Mouse (Mus musculus) liver, postnatal 0 days (tissue): ENCODE measurements around the gene C1qtnf7. TPM values are rescaled to one million over a fixed set of nuclear protein-coding genes. Genes with fewer than 3 reads are reported as not detected.
A peak's percentile ranks its signal among the peaks of the same experiment; 100 is the strongest.

Experiments used
- ATAC-seq: fragments of 200-750 bp; cut with Nextera tagmentation; 2 replicates; pipeline ENCODE4 v1.8.0; 2017; ENCODE audit warnings: mild to moderate bottlenecking, moderate library complexity
- DNase-seq: peaks from one replicate; pipeline ENCODE4 v3.0.0-alpha.2; 2016
- H3K27ac ChIP-seq: fragments of 300-500 bp; sonication (generic); 2 replicates; pipeline ENCODE4 v1.5.1; 2014; ENCODE audit warnings: antibody characterized with exemption, moderate library complexity, mild to moderate bottlenecking, low read depth
- H3K27me3 ChIP-seq: fragments of 300-500 bp; sonication (generic); 2 replicates; pipeline ENCODE4 v1.6.1; 2014; ENCODE audit warnings: low read length, control low read depth, mixed read lengths; ENCODE audit not compliant: insufficient read depth
- H3K36me3 ChIP-seq: fragments of 300-500 bp; sonication (generic); replicated peaks from 2 replicates; pipeline ENCODE4 v1.6.1; 2014; ENCODE audit warnings: mild to moderate bottlenecking, control low read depth, low read length, moderate library complexity, mixed read lengths; ENCODE audit not compliant: insufficient read depth
- H3K4me1 ChIP-seq: fragments of 300-500 bp; sonication (generic); 2 replicates; pipeline ENCODE4 v1.6.1; 2014; ENCODE audit warnings: antibody characterized with exemption, mild to moderate bottlenecking, control low read depth; ENCODE audit not compliant: insufficient read depth
- H3K4me2 ChIP-seq: fragments of 300-500 bp; sonication (generic); 2 replicates; pipeline ENCODE4 v1.6.1; 2014; ENCODE audit warnings: low read depth, mild to moderate bottlenecking, low read length, moderate library complexity, mixed read lengths
- H3K4me3 ChIP-seq: fragments of 300-500 bp; sonication (generic); 2 replicates; pipeline ENCODE4 v1.5.1; 2014; ENCODE audit warnings: low read depth, low read length
- H3K9ac ChIP-seq: fragments of 300-500 bp; sonication (generic); replicated peaks from 2 replicates; pipeline ENCODE4 v1.6.1; 2014; ENCODE audit warnings: mild to moderate bottlenecking, moderate library complexity
- H3K9me3 ChIP-seq: fragments of 300-500 bp; sonication (generic); 2 replicates; pipeline ENCODE4 v1.6.1; 2016; ENCODE audit warnings: mild to moderate bottlenecking, control low read depth, low read length, mixed read lengths
- CTCF ChIP-seq: sonication (generic); IDR thresholded peaks from 2 replicates; pipeline ENCODE4 v1.5.1; 2016; ENCODE audit warnings: antibody characterized with exemption, low read depth
- EP300 ChIP-seq: IDR thresholded peaks from 2 replicates; pipeline ENCODE4 v1.6.1; 2016; ENCODE audit warnings: antibody characterized with exemption, low read depth, mild to moderate bottlenecking
- WGBS: fragments of 180-500 bp; shearing (Covaris S2); extraction: QIAGEN DNeasy Blood & Tissue Kit; methylation state at CpG from one replicate; pipeline ENCODE4 v1.1.7; 2014; ENCODE audit not compliant: insufficient replicate concordance; 5-methylcytosine and 5-hydroxymethylcytosine counted together
- polyA plus RNA-seq: library from polyadenylated mRNA; unstranded; fragments of >200 nt; fragmentation: Nextera tagmentation; extraction: Ambion mirVana; gene quantifications from 2 replicates; pipeline ENCODE4 v1.2.1, GENCODE M21; 2015

Gene C1qtnf7
- polyA plus RNA-seq, 1 experiment from 2014 or later, result 1.7 TPM

DNA sequence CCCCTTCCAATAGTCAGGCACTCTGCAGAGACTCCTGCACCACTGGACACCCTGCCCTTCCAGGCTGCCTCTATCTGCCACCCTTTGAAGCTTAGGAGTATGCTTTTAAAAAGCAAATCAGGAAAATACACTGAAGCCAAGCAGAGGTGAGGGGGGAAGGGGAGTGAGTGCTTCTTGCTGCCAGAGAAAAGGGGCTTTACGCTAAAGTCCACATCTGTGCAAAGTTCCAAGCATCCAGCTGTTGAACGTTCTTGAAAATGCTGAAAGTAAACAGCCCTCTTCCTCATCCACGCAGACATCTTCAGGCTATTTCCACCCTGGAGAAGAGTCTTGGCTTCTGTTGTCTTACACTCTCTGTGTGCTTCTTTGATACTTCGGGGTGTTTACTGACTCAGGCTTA lies 34.6 kb downstream of the C1qtnf7 start:
- no peaks in the 10 kb centered on the region for H3K9me3 ChIP-seq
- TF ChIP-seq EP300 (no peak), CTCF (no peak)
- ATAC-seq (no peak), DNase-seq (no peak)
- H3K27ac ChIP-seq, result no peak overlapping the region
- H3K36me3 ChIP-seq, result no peaks in the 10 kb centered on the region
- H3K27me3 ChIP-seq, result no peaks in the 10 kb centered on the region
- WGBS, result 59% methylated on average over 4 of the region's 4 CpGs
- H3K4me3 ChIP-seq, result no peak overlapping the region
- no peaks in the 10 kb centered on the region for H3K4me1 ChIP-seq
- H3K9ac ChIP-seq, result no peak overlapping the region
- no peak overlapping the region for H3K4me2 ChIP-seq

DNA sequence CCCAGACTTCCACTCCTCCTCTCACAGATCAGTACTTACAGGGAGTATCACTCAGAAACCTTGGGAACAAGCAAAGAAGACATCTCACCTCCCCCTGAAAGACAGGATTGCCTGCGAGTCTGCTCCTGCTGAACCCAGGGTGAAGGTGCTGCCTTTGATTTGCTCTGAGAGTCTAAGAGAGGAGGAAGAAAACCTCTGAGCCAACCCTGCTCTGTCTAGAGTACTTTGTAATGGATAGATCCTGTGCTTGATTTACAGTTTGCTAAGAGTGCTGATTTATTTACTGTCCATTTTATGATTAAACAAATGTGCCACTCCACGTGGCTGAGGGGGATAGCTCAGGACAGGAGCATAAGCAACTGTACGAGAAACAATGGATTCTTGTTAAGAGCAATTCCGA lies 35.1 kb downstream of the C1qtnf7 start:
- no peak overlapping the region for H3K9ac ChIP-seq
- TF ChIP-seq CTCF, result no peak
- TF ChIP-seq EP300, result no peak
- DNase-seq (no peak), ATAC-seq (no peak)
- H3K4me3 ChIP-seq, result no peak overlapping the region
- H3K27ac ChIP-seq, result no peak overlapping the region
- WGBS, result 52% methylated on average over 4 of the region's 4 CpGs
- no peaks in the 10 kb centered on the region for H3K36me3 ChIP-seq
- no peaks in the 10 kb centered on the region for H3K27me3 ChIP-seq
- H3K4me2 ChIP-seq, result no peak overlapping the region
- H3K4me1 ChIP-seq, result no peaks in the 10 kb centered on the region
- H3K9me3 ChIP-seq, result no peaks in the 10 kb centered on the region

DNA sequence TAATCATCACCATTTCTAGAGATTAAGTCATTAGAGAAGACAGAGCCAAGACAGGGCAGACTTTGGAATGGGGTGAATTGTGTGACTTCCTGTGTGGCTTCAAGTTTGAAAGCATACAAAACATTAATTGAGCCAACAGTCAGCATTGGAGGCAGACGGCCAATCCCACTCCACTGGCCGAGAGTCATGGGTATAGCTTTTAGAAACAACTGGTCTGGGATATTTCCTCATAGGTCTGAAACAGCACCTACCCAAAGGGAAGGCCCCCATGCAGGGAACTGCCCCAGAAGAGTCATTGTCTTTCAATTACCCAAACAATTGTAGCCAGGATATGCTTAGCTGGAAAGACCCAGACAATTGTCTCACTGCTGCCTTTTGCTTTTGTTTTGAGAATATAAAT lies 39.5 kb downstream of the C1qtnf7 start:
- H3K9ac ChIP-seq, result no peak overlapping the region
- H3K27ac ChIP-seq, result no peak overlapping the region
- no peak overlapping the region for H3K4me3 ChIP-seq
- H3K9me3 ChIP-seq, result no peaks in the 10 kb centered on the region
- no peaks in the 10 kb centered on the region for H3K36me3 ChIP-seq
- H3K4me1 ChIP-seq, result no peaks in the 10 kb centered on the region
- TF ChIP-seq EP300 (no peak), CTCF (no peak)
- no peaks in the 10 kb centered on the region for H3K27me3 ChIP-seq
- DNase-seq (no peak), ATAC-seq (no peak)
- 40% methylated on average over 2 of the region's 2 CpGs for WGBS
- no peak overlapping the region for H3K4me2 ChIP-seq

DNA sequence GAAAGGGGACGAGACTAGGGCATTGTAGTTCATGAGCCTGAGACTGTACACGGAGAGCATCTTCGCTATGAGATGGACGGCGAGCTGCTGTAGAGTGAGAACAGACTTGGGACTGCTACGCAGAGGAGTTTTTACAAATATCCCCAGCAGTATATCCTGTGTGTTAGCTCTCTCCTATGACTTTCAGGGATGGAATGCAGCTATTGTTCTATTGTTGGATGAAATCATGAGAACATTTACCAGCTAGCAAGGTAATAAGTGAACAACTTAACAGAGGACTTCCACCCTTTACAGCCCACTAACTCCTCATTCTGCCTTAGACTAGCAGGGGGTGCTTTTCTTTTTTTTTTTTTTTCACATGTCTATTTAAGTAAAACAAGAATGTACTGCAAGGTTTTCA lies 40.1 kb downstream of the C1qtnf7 start:
- Histone ChIP-seq H3K4me2 (no peak overlapping the region), H3K9ac (no peak overlapping the region), H3K4me3 (no peak overlapping the region), H3K9me3 (no peaks in the 10 kb centered on the region), H3K27me3 (no peaks in the 10 kb centered on the region), H3K27ac (no peak overlapping the region), H3K4me1 (no peaks in the 10 kb centered on the region), H3K36me3 (no peaks in the 10 kb centered on the region)
- DNase-seq (no peak), ATAC-seq (no peak)
- TF ChIP-seq EP300, result no peak
- no peak for TF ChIP-seq CTCF
- 85% methylated on average over 6 of the region's 6 CpGs for WGBS

DNA sequence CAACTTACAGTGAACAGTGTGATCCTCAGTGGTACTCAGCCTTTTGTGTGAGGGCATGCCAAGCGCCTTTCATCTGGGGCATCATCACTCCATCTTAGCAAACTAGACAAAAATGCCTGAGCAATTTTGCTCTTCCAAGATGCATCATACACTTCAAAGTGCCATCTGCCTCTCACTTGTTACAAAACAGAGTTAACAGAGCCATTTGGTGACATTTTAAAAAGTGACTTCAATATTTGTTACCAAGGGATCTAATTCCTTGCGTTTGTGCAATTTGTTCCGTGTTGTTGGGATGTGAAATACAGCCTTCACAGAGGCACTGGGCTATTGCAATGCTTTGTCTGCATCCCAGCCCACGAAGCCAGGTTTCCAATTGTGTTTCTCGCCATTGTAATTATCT lies 42.1 kb downstream of the C1qtnf7 start:
- Histone ChIP-seq H3K9me3 (no peaks in the 10 kb centered on the region), H3K4me2 (no peak overlapping the region), H3K27ac (no peak overlapping the region), H3K36me3 (no peaks in the 10 kb centered on the region), H3K4me3 (no peak overlapping the region), H3K9ac (no peak overlapping the region), H3K27me3 (no peaks in the 10 kb centered on the region), H3K4me1 (no peaks in the 10 kb centered on the region)
- ATAC-seq, result no peak
- no peak for DNase-seq
- TF ChIP-seq CTCF (no peak), EP300 (no peak)
- 76% methylated on average over 5 of the region's 5 CpGs for WGBS

DNA sequence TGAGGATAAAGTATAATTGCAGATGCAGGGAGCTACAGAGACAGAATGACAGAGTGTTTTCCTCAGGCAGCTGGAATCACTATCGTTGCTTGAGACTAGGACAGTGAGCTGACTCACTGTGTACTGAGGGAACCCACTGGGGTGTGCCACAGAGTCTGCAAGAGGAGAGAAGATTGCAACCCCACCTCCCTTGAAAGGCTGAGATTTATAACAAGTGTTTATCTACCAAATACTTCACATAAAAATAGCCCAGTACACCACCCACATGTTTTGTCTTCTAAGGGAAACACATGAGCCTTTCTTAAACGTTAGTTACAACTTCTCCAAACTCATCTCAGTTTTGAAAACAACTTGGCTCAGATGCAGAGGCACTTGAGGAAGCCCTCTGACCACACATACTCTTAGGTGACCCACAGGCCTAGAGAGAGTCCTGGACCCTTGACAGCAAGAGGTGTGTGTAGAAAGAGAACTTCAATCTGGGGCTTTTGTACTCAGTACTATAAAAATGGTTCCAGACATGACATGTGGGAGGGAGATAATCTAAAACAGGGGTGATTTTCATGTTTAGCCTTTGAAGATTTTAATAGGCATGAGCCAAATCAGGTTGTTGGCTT lies 46.4 kb downstream of the C1qtnf7 start:
- Histone ChIP-seq H3K9me3 (no peaks in the 10 kb centered on the region), H3K27ac (no peak overlapping the region), H3K36me3 (no peaks in the 10 kb centered on the region), H3K9ac (no peak overlapping the region), H3K4me1 (no peaks in the 10 kb centered on the region), H3K4me2 (no peak overlapping the region), H3K27me3 (no peaks in the 10 kb centered on the region), H3K4me3 (no peak overlapping the region)
- ATAC-seq (no peak), DNase-seq (no peak)
- no peak for TF ChIP-seq CTCF
- 28% methylated on average over 2 of the region's 2 CpGs for WGBS

DNA sequence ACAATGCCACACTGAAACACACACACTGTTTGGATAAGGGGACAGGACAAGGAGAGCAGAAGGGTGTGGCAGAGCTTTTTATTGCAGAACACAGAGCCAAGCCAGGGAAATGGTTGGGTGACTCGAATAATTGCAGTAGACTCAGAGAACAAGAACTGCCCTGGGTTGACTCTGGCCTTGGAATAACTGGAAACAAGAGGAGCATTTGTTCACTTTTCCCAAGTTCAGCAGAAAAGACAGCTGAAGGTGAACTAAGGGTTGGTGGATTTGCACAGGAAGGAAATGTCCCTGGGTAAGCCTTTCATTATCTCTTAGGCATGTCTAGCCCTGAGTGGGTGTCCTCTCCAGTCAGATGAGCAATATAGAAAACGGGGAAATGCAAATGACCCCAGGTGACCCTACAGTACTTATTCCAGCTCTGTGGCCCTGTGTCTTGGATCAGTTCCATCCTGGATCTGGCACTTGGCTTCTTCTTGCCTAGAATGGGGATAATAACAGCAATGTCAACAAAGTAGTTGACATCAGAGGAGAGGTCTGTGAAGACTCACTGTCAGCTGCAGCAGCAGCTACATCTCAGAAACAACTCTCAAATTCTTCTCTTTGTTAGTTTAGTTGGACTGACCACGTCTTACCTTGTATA lies 54.5 kb downstream of the C1qtnf7 start:
- ATAC-seq, result 0 out of 2 replicates have a peak, but pooled peaks have one; percentile 23
- 46% methylated on average over 3 of the region's 3 CpGs for WGBS

More for the DNA sequence above, 54.5 kb downstream of the C1qtnf7 start:
- no peaks in the 10 kb centered on the region for H3K9me3 ChIP-seq
- no peak for DNase-seq
- no peak overlapping the region for H3K4me2 ChIP-seq
- no peaks in the 10 kb centered on the region for H3K4me1 ChIP-seq
- H3K27ac ChIP-seq, result no peak overlapping the region
- no peaks in the 10 kb centered on the region for H3K36me3 ChIP-seq
- no peak for TF ChIP-seq CTCF
- peak; percentile 28; the same call in 1 of the 2 replicates for TF ChIP-seq EP300
- no peaks in the 10 kb centered on the region for H3K27me3 ChIP-seq
- H3K4me3 ChIP-seq, result no peak overlapping the region
- H3K9ac ChIP-seq, result no peak overlapping the region
